Mouse (Mus musculus) gastrocnemius, adult 2 months (tissue): ENCODE data around the gene Cc2d1a. TPM values are rescaled to one million over a fixed set of nuclear protein-coding genes. Genes with fewer than 3 reads are reported as not detected.

Experiments
- DNase-seq: peaks from one replicate; pipeline ENCODE4 v3.0.0; 2022
- H3K27ac ChIP-seq: fragments of 200-600 bp; 2 replicates; pipeline ENCODE4 v1.8.1; 2022; ENCODE audit warnings: mild to moderate bottlenecking
- H3K4me3 ChIP-seq: fragments of 200-600 bp; 2 replicates; pipeline ENCODE4 v1.8.1; 2022; ENCODE audit warnings: mild to moderate bottlenecking, moderate library complexity
- CTCF ChIP-seq: fragments of 200-600 bp; IDR thresholded peaks from 2 replicates; pipeline ENCODE4 v1.8.1; 2022; ENCODE audit warnings: antibody characterized with exemption, mild to moderate bottlenecking, moderate library complexity
- intact Hi-C: fragments of 180-260 bp; cut with DNase I; formaldehyde crosslinking; loops from one replicate; pipeline ENCODE4 v1.15.1; 2025
- total RNA-seq, 2 experiments: library from RNA; stranded (reverse); gene quantifications; 2 replicates each; pipeline ENCODE4 v1.2.3; 2021

Gene Cc2d1a
- total RNA-seq, 2 experiments from 2014 or later: 16.8 to 18.6 TPM

- intact Hi-C loops: no loop called here
- no peak for DNase-seq
- TF ChIP-seq CTCF: no peak
- Histone ChIP-seq H3K4me3 (no peak overlapping the region), H3K27ac (no peak overlapping the region)
Measured at GRCm38 (mm10) chr8:84122151-84122550, 25.6 kb downstream of the Cc2d1a start.

- intact Hi-C loops: no loop called here
- DNase-seq: no peak
- no peak for TF ChIP-seq CTCF
Measured at GRCm38 (mm10) chr8:84115646-84116045, 32.1 kb downstream of the Cc2d1a start.

GRCm38 (mm10) chr8:84106216-84107040 lies 41.3 kb downstream of the Cc2d1a start:
- TF ChIP-seq CTCF: no peak
- no peak for DNase-seq
- Histone ChIP-seq H3K27ac (no peak overlapping the region), H3K4me3 (no peak overlapping the region)
- intact Hi-C loops: no loop called here

More at GRCm38 (mm10) chr8:84115646-84116045, 32.1 kb downstream of the Cc2d1a start:
- no peak overlapping the region for H3K4me3 ChIP-seq
- no peak overlapping the region for H3K27ac ChIP-seq

- no peak overlapping the region for H3K27ac ChIP-seq
- intact Hi-C loops: no loop called here
- no peak for DNase-seq
- no peak overlapping the region for H3K4me3 ChIP-seq
- TF ChIP-seq CTCF: no peak
Measured at GRCm38 (mm10) chr8:84105676-84106075, 42.1 kb downstream of the Cc2d1a start.

GRCm38 (mm10) chr8:84104697-84105609 lies 42.8 kb downstream of the Cc2d1a start, which contains the start of gene Dcaf15:
TSS of gene Dcaf15 (minus strand) at chr8:84104768.
- Histone ChIP-seq H3K27ac (peak within 1 kb of the TSS; percentile 94), H3K4me3 (peak within 1 kb of the TSS; percentile 82)
- peak; percentile 98 for DNase-seq
- intact Hi-C loops: loop anchor here (5.0 kb wide), 1 partner anchor 38 kb away; the partner anchor contains the start of genes Gm10643 and Rfx1
- TF ChIP-seq CTCF: no peak

GRCm38 (mm10) chr8:84104221-84104620 lies 43.5 kb downstream of the Cc2d1a start:
- H3K27ac ChIP-seq: peak overlapping the region; percentile 94
- peak; percentile 37 for TF ChIP-seq CTCF
- intact Hi-C loops: loop anchor here (5.0 kb wide), 1 partner anchor 37 kb away; the partner anchor contains the start of genes Gm10643 and Rfx1
- H3K4me3 ChIP-seq: peak overlapping the region; percentile 82
- no peak for DNase-seq

- H3K4me3 ChIP-seq: peak overlapping the region; percentile 82
- no peak for DNase-seq
- intact Hi-C loops: loop anchor here (5.0 kb wide), 1 partner anchor 36 kb away; the partner anchor contains the start of genes Gm10643 and Rfx1
- H3K27ac ChIP-seq: peak overlapping the region; percentile 94; the same call in 1 of the 2 replicates
- TF ChIP-seq CTCF: no peak
Measured at GRCm38 (mm10) chr8:84103601-84104000, 44.1 kb downstream of the Cc2d1a start.

- DNase-seq: no peak
- no peak for TF ChIP-seq CTCF
- no peak overlapping the region for H3K4me3 ChIP-seq
- no peak overlapping the region for H3K27ac ChIP-seq
- intact Hi-C loops: loop anchor here (5.0 kb wide), 1 partner anchor 34 kb away; the partner anchor contains the start of genes Gm10643 and Rfx1
Measured at GRCm38 (mm10) chr8:84101476-84102270, 46.1 kb downstream of the Cc2d1a start.

GRCm38 (mm10) chr8:84098376-84098775 lies 49.4 kb downstream of the Cc2d1a start:
- no peak for TF ChIP-seq CTCF
- Histone ChIP-seq H3K4me3 (no peak overlapping the region), H3K27ac (no peak overlapping the region)
- DNase-seq: no peak
- intact Hi-C loops: no loop called here

- intact Hi-C loops: no loop called here
- Histone ChIP-seq H3K4me3 (no peak overlapping the region), H3K27ac (no peak overlapping the region)
- DNase-seq: no peak
- TF ChIP-seq CTCF: no peak
Measured at GRCm38 (mm10) chr8:84096061-84096460, 51.7 kb downstream of the Cc2d1a start.

- TF ChIP-seq CTCF: no peak
- no peak for DNase-seq
- H3K4me3 ChIP-seq: no peak overlapping the region
- no peak overlapping the region for H3K27ac ChIP-seq
- intact Hi-C loops: no loop called here
Measured at GRCm38 (mm10) chr8:84090585-84090984, 57.2 kb downstream of the Cc2d1a start.

GRCm38 (mm10) chr8:84089277-84089676 lies 58.5 kb downstream of the Cc2d1a start:
- H3K27ac ChIP-seq: no peak overlapping the region
- H3K4me3 ChIP-seq: no peak overlapping the region
- no peak for DNase-seq
- TF ChIP-seq CTCF: no peak
- intact Hi-C loops: no loop called here
